Mouse (Mus musculus) liver, embryonic 14.5 days (tissue): Measurements from ENCODE around the gene Pld6.

Experiments
- CTCF ChIP-seq: IDR thresholded peaks from 2 replicates; pipeline ENCODE4 v1.5.1; 2016; ENCODE audit warnings: antibody characterized with exemption, low read depth, control low read depth
- EP300 ChIP-seq: IDR thresholded peaks from 2 replicates; pipeline ENCODE4 v1.6.1; 2016; ENCODE audit warnings: antibody characterized with exemption, low read depth

DNA sequence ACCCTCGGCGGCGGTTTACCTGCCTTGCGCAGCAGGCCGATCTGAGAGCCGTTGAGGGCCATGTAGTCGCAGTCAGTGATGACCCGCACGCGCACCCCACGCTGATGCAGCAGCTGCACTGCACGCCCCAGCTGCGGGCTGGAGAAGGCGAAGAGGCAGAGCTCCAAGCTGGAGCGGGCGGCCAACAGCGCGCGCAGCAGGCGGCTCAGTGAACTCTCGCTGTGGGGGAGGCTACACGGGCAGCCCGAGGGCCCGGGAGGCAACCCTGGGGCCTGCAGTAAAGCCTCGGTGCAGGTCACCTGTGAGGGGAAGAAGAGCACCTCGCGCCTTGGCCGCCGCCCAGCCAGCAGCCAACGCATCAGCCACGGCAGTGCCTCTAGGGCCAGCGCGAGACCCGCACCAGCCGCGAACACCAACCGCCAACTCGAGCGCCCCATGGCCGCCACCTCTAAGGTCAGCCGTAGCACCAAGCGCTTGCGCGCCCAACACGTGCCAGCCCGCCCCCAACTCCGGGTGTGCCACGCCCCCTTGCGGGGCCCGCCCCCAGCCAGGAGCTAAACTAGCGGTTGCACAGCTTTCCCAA, at the start of gene Pld6:
- TF ChIP-seq CTCF, result 0 out of 2 replicates have a peak, but pooled peaks have one; percentile 10
- no peak for TF ChIP-seq EP300
